Mouse (Mus musculus): ENCODE data around the gene Fam43a. TPM values are rescaled to one million over a fixed set of nuclear protein-coding genes. Genes with fewer than 3 reads are reported as not detected.
A peak's percentile ranks its signal among the peaks of the same experiment; 100 is the strongest.

The Fam43a gene
- polyA plus RNA-seq (2015; fragmentation: Nextera tagmentation; extraction: Ambion mirVana): 5.0 and 5.9 TPM in 2 replicates

- Histone ChIP-seq H3K4me1 (replicated peaks) (peaks cover 46% of the 10 kb centered on the region), H3K4me3 (replicated peaks) (peak within 1 kb of the TSS; percentile 64), H3K36me3 (no peaks in the 10 kb centered on the region), H3K27me3 (peaks cover 66% of the 10 kb centered on the region), H3K27ac (peak within 1 kb of the TSS; percentile 50; the same call in 1 of the 2 replicates), H3K4me2 (peak within 1 kb of the TSS; percentile 71), H3K9me3 (replicated peaks) (no peaks in the 10 kb centered on the region), H3K9ac (peak within 1 kb of the TSS; percentile 64)
- under 1% methylated on average over 55 of the region's 63 CpGs for WGBS (ENCODE audit: insufficient replicate concordance)
- peak; percentile 47 for DNase-seq
- peak; percentile 70 for ATAC-seq (ENCODE audit: low read depth)
Observed at GRCm38 (mm10) chr16:30599491-30600268, at the start of gene Fam43a. Fam43a (plus strand) TSS chr16:30599723.

- H3K4me3 ChIP-seq (replicated peaks): peak overlapping the region; percentile 68
- no peak overlapping the region for H3K27ac ChIP-seq
- peak overlapping the region; percentile 77 for H3K9ac ChIP-seq
- DNase-seq: peak; percentile 56
- ATAC-seq (ENCODE audit: low read depth): peak; percentile 82
- peaks cover 54% of the 10 kb centered on the region for H3K27me3 ChIP-seq
- H3K4me2 ChIP-seq: peak overlapping the region; percentile 92
- peaks cover 23% of the 10 kb centered on the region for H3K4me1 ChIP-seq (replicated peaks)
- WGBS (ENCODE audit: insufficient replicate concordance): under 1% methylated on average over 56 of the region's 63 CpGs
- H3K9me3 ChIP-seq (replicated peaks): no peaks in the 10 kb centered on the region
- no peaks in the 10 kb centered on the region for H3K36me3 ChIP-seq
Observed at GRCm38 (mm10) chr16:30549966-30550747, 49.4 kb upstream of the Fam43a start.

GRCm38 (mm10) chr16:30550748-30551192 is 48.8 kb upstream of the Fam43a start, which contains the start of gene Tmem44:
Tmem44 (minus strand) TSS chr16:30550842.
- no peak within 1 kb of the TSS for H3K27ac ChIP-seq
- H3K27me3 ChIP-seq: peaks cover 54% of the 10 kb centered on the region

GRCm38 (mm10) chr16:30552621-30553338 is 46.7 kb upstream of the Fam43a start:
- Histone ChIP-seq H3K36me3 (no peaks in the 10 kb centered on the region; the same call in 1 of the 2 replicates), H3K4me2 (no peak overlapping the region), H3K27ac (peak overlapping the region; percentile 6; the same call in 1 of the 2 replicates), H3K9ac (no peak overlapping the region), H3K27me3 (peaks cover 47% of the 10 kb centered on the region), H3K9me3 (replicated peaks) (no peaks in the 10 kb centered on the region), H3K4me3 (replicated peaks) (no peak overlapping the region), H3K4me1 (replicated peaks) (peaks cover 20% of the 10 kb centered on the region)
- ATAC-seq (ENCODE audit: low read depth): no peak
- WGBS (ENCODE audit: insufficient replicate concordance): 28% methylated on average over 11 of the region's 11 CpGs
- no peak for DNase-seq

More at GRCm38 (mm10) chr16:30550748-30551192, 48.8 kb upstream of the Fam43a start, which contains the start of gene Tmem44:
- Histone ChIP-seq H3K36me3 (no peaks in the 10 kb centered on the region), H3K4me2 (peak within 1 kb of the TSS; percentile 92), H3K9ac (peak within 1 kb of the TSS; percentile 77), H3K4me3 (replicated peaks) (peak within 1 kb of the TSS; percentile 68), H3K9me3 (replicated peaks) (no peaks in the 10 kb centered on the region), H3K4me1 (replicated peaks) (peaks cover 20% of the 10 kb centered on the region)
- no peak for DNase-seq
- ATAC-seq (ENCODE audit: low read depth): peak; percentile 22; the same call in 1 of the 2 replicates
- 10% methylated on average over 14 of the region's 14 CpGs for WGBS (ENCODE audit: insufficient replicate concordance)

- peaks cover 8% of the 10 kb centered on the region for H3K36me3 ChIP-seq
- no peak overlapping the region for H3K4me3 ChIP-seq (replicated peaks)
- H3K27ac ChIP-seq: no peak overlapping the region
- ATAC-seq (ENCODE audit: low read depth) (no peak), DNase-seq (no peak)
- no peak overlapping the region for H3K9ac ChIP-seq
- H3K4me2 ChIP-seq: no peak overlapping the region
- peaks cover 34% of the 10 kb centered on the region for H3K27me3 ChIP-seq
- WGBS (ENCODE audit: insufficient replicate concordance): 87% methylated on average over 8 of the region's 8 CpGs
- no peaks in the 10 kb centered on the region for H3K9me3 ChIP-seq (replicated peaks)
- peaks cover 20% of the 10 kb centered on the region for H3K4me1 ChIP-seq (replicated peaks)
Observed at GRCm38 (mm10) chr16:30554109-30554508, 45.4 kb upstream of the Fam43a start.

GRCm38 (mm10) chr16:30559312-30559992 is 40.1 kb upstream of the Fam43a start:
- H3K9me3 ChIP-seq (replicated peaks): no peaks in the 10 kb centered on the region
- no peak overlapping the region for H3K4me3 ChIP-seq (replicated peaks)
- H3K27ac ChIP-seq: no peak overlapping the region
- no peak overlapping the region for H3K4me2 ChIP-seq
- H3K27me3 ChIP-seq: no peaks in the 10 kb centered on the region
- H3K9ac ChIP-seq: no peak overlapping the region
- peaks cover 2% of the 10 kb centered on the region for H3K4me1 ChIP-seq (replicated peaks)
- peaks cover 61% of the 10 kb centered on the region for H3K36me3 ChIP-seq
- DNase-seq: no peak
- WGBS (ENCODE audit: insufficient replicate concordance): 72% methylated on average over 5 of the region's 5 CpGs
- no peak for ATAC-seq (ENCODE audit: low read depth)

GRCm38 (mm10) chr16:30560601-30561000 is 38.9 kb upstream of the Fam43a start:
- Histone ChIP-seq H3K27me3 (no peaks in the 10 kb centered on the region), H3K4me3 (replicated peaks) (no peak overlapping the region), H3K4me2 (no peak overlapping the region), H3K4me1 (replicated peaks) (peaks cover 13% of the 10 kb centered on the region), H3K9ac (no peak overlapping the region), H3K36me3 (peaks cover 72% of the 10 kb centered on the region), H3K27ac (no peak overlapping the region), H3K9me3 (replicated peaks) (no peaks in the 10 kb centered on the region)
- 84% methylated on average over 4 of the region's 4 CpGs for WGBS (ENCODE audit: insufficient replicate concordance)
- ATAC-seq (ENCODE audit: low read depth) (no peak), DNase-seq (no peak)

GRCm38 (mm10) chr16:30565631-30566030 is 33.9 kb upstream of the Fam43a start:
- Histone ChIP-seq H3K27me3 (no peaks in the 10 kb centered on the region), H3K27ac (peak overlapping the region; percentile 85), H3K9ac (peak overlapping the region; percentile 42; the same call in 1 of the 2 replicates), H3K4me1 (replicated peaks) (peaks cover 26% of the 10 kb centered on the region), H3K9me3 (replicated peaks) (no peaks in the 10 kb centered on the region), H3K36me3 (peaks cover 98% of the 10 kb centered on the region), H3K4me3 (replicated peaks) (no peak overlapping the region), H3K4me2 (peak overlapping the region; percentile 49)
- WGBS (ENCODE audit: insufficient replicate concordance): 35% methylated on average over 6 of the region's 6 CpGs
- ATAC-seq (ENCODE audit: low read depth) (peak; percentile 97), DNase-seq (peak; percentile 48)

- DNase-seq (no peak), ATAC-seq (ENCODE audit: low read depth) (no peak)
- H3K9me3 ChIP-seq (replicated peaks): no peaks in the 10 kb centered on the region
- no peak overlapping the region for H3K4me2 ChIP-seq
- no peak overlapping the region for H3K9ac ChIP-seq
- H3K27ac ChIP-seq: no peak overlapping the region
- H3K27me3 ChIP-seq: no peaks in the 10 kb centered on the region
- peaks cover 95% of the 10 kb centered on the region for H3K36me3 ChIP-seq
- 81% methylated on average over 4 of the region's 4 CpGs for WGBS (ENCODE audit: insufficient replicate concordance)
- no peak overlapping the region for H3K4me3 ChIP-seq (replicated peaks)
- H3K4me1 ChIP-seq (replicated peaks): peaks cover 17% of the 10 kb centered on the region
Observed at GRCm38 (mm10) chr16:30570173-30570572, 29.4 kb upstream of the Fam43a start.

GRCm38 (mm10) chr16:30571378-30571777 is 28.1 kb upstream of the Fam43a start:
- no peak for DNase-seq
- H3K4me1 ChIP-seq (replicated peaks): peaks cover 5% of the 10 kb centered on the region
- no peaks in the 10 kb centered on the region for H3K27me3 ChIP-seq
- no peak overlapping the region for H3K4me2 ChIP-seq
- no peak overlapping the region for H3K27ac ChIP-seq
- H3K4me3 ChIP-seq (replicated peaks): no peak overlapping the region
- no peak for ATAC-seq (ENCODE audit: low read depth)
- WGBS (ENCODE audit: insufficient replicate concordance): 70% methylated on average over 5 of the region's 5 CpGs
- no peak overlapping the region for H3K9ac ChIP-seq
- no peaks in the 10 kb centered on the region for H3K9me3 ChIP-seq (replicated peaks)
- H3K36me3 ChIP-seq: peaks cover 95% of the 10 kb centered on the region

Data from liver, embryonic 13.5 days (tissue).